Mouse (Mus musculus) liver, embryonic 14.5 days (tissue): ENCODE results near the gene Med16. TPM values are rescaled to one million over a fixed set of nuclear protein-coding genes. Genes with fewer than 3 reads are reported as not detected.

Source experiments
- ATAC-seq: fragments of 200-750 bp; cut with Nextera tagmentation; 2 replicates; pipeline ENCODE4 v1.8.0; 2017; ENCODE audit warnings: moderate number of reproducible peaks, mild to moderate bottlenecking, moderate library complexity; ENCODE audit not compliant: insufficient read depth
- DNase-seq, 3 experiments: peaks; one replicate each; pipeline ENCODE4 v3.0.0-alpha.2; 2012 to 2013; ENCODE audit warnings: low read depth in 3 of 3, low spot score in 3 of 3
- H3K27ac ChIP-seq: fragments of 300-500 bp; sonication (generic); 2 replicates; pipeline ENCODE4 v1.5.1; 2014; ENCODE audit warnings: moderate library complexity, mild to moderate bottlenecking, control low read depth, inconsistent platforms
- H3K27me3 ChIP-seq: fragments of 300-500 bp; sonication (generic); 2 replicates; pipeline ENCODE4 v1.6.1; 2014; ENCODE audit warnings: mild to moderate bottlenecking, low read length, moderate library complexity; ENCODE audit not compliant: control insufficient read depth, insufficient read depth
- H3K36me3 ChIP-seq: fragments of 300-500 bp; sonication (generic); replicated peaks from 2 replicates; pipeline ENCODE4 v1.6.1; 2014; ENCODE audit warnings: low read depth; ENCODE audit not compliant: control insufficient read depth, insufficient read depth
- H3K4me1 ChIP-seq, 2 experiments: fragments of 200-500 bp in 1 of 2; fragments of 300-500 bp in 1 of 2; sonication (generic) in 1 of 2; replicated peaks; 2 replicates each; pipeline ENCODE4 v1.6.1; 2012 to 2014; ENCODE audit warnings: antibody characterized with exemption in 1 of 2, inconsistent platforms in 1 of 2, low read length in 1 of 2; ENCODE audit not compliant: control insufficient read depth in 2 of 2, insufficient read depth in 2 of 2
- H3K4me2 ChIP-seq: fragments of 300-500 bp; sonication (generic); 2 replicates; pipeline ENCODE4 v1.6.1; 2014; ENCODE audit warnings: low read depth, mild to moderate bottlenecking, control low read depth, moderate library complexity
- H3K4me3 ChIP-seq, 2 experiments: fragments of 200-500 bp in 1 of 2; fragments of 300-500 bp in 1 of 2; sonication (generic) in 1 of 2; 2 replicates each; pipeline ENCODE4 v1.5.1; 2012 to 2014; ENCODE audit warnings: low read depth in 2 of 2, low read length in 2 of 2, mild to moderate bottlenecking in 2 of 2, control low read depth in 1 of 2, inconsistent platforms in 1 of 2, moderate library complexity in 1 of 2; ENCODE audit not compliant: insufficient read depth in 1 of 2
- H3K9ac ChIP-seq: fragments of 300-500 bp; sonication (generic); replicated peaks from 2 replicates; pipeline ENCODE4 v1.6.1; 2014; ENCODE audit warnings: mild to moderate bottlenecking, control low read depth, moderate library complexity
- H3K9me3 ChIP-seq: fragments of 300-500 bp; sonication (generic); 2 replicates; pipeline ENCODE4 v1.6.1; 2016; ENCODE audit warnings: low read length, mixed read lengths; ENCODE audit not compliant: control insufficient read depth
- CTCF ChIP-seq: IDR thresholded peaks from 2 replicates; pipeline ENCODE4 v1.5.1; 2016; ENCODE audit warnings: antibody characterized with exemption, low read depth, control low read depth
- EP300 ChIP-seq: IDR thresholded peaks from 2 replicates; pipeline ENCODE4 v1.6.1; 2016; ENCODE audit warnings: antibody characterized with exemption, low read depth
- WGBS: fragments of 180-500 bp; shearing (Covaris S2); extraction: QIAGEN DNeasy Blood & Tissue Kit; methylation state at CpG from one replicate; pipeline ENCODE4 v1.1.7; 2014; ENCODE audit not compliant: insufficient replicate concordance; 5-methylcytosine and 5-hydroxymethylcytosine counted together
- polyA plus RNA-seq, 2 experiments: library from polyadenylated mRNA; depleted of rRNA in 1 of 2; stranded (reverse) in 1 of 2; unstranded in 1 of 2; fragments of >200 nt; fragmentation: Nextera tagmentation in 1 of 2; extraction: Ambion mirVana in 1 of 2; gene quantifications; 2 replicates each; pipeline versions ENCODE4 v1.2.1 to v1.2.3; 2012 to 2014

The Med16 gene
- polyA plus RNA-seq, 2 experiments = 10.0 to 13.3 TPM

- ATAC-seq (peak; percentile 32; the same call in 1 of the 2 replicates), DNase-seq (no peak)
- Histone ChIP-seq H3K4me3 (no peak overlapping the region), H3K36me3 (no peaks in the 10 kb centered on the region; the same call in 1 of the 2 replicates), H3K4me2 (peak overlapping the region; percentile 24; the same call in 1 of the 2 replicates), H3K9me3 (no peaks in the 10 kb centered on the region), H3K4me1 (peaks cover 0 to 11% of the 10 kb centered on the region in 2 experiments; a peak in 3 of 4 replicates), H3K9ac (no peak overlapping the region), H3K27ac (no peak overlapping the region; the same call in 1 of the 2 replicates), H3K27me3 (no peaks in the 10 kb centered on the region)
- WGBS = 52% methylated on average over 27 of the region's 27 CpGs
- TF ChIP-seq EP300 (no peak), CTCF (no peak)
These were observed 28.3 kb upstream of the Med16 start for GRCm38 (mm10) chr10:79936911-79937441.

GRCm38 (mm10) chr10:79936284-79936910, 27.7 kb upstream of the Med16 start:
- ATAC-seq (no peak), DNase-seq (no peak)
- H3K36me3 ChIP-seq = no peaks in the 10 kb centered on the region; the same call in 1 of the 2 replicates
- H3K4me3 ChIP-seq = no peak overlapping the region
- H3K9me3 ChIP-seq = no peaks in the 10 kb centered on the region
- H3K27ac ChIP-seq = peak overlapping the region; percentile 25
- no peak overlapping the region for H3K9ac ChIP-seq
- H3K27me3 ChIP-seq = no peaks in the 10 kb centered on the region
- peaks cover 0 to 11% of the 10 kb centered on the region in 2 experiments; a peak in 3 of 4 replicates for H3K4me1 ChIP-seq
- WGBS = 59% methylated on average over 10 of the region's 10 CpGs
- TF ChIP-seq CTCF = no peak
- no peak for TF ChIP-seq EP300
- H3K4me2 ChIP-seq = no peak overlapping the region

DNA sequence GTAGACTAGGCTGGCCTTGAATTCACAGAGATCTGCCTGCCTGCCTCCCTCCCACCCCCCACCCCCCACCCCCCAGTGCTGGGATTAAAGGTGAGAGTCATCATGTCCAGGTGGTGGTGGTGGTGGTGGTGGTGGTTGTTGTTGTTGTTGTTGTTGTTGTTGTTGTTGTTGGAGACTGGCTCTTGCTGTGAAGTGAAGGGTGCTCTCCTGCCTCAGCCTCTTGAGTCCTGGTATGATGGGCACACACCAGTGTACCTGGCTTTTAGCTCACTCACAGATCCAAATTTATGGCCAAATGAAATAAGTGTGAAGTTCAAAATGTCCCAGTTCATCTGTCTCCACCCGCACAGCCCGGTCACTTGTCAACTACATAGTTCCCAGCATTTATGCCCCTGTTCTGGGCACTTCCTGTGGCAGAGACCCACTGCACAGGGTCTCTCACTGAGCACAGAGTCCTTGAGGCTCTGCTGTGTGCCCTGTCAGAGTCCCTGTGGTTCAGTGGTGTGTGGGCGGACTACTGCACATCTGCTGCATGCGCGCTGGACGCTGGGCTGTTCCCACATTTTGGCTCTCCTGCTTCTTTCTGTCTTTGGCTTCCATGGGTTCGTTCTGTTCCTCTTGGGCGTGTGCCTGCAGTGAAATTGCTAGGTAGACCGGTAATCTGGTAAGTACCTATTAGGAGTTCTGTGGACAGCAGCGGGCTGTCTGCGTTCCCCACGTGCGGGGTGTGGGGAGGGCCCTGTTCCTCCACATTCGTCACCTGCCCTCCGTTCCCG, 26.3 kb upstream of the Med16 start:
- Histone ChIP-seq H3K27me3 (no peaks in the 10 kb centered on the region), H3K36me3 (no peaks in the 10 kb centered on the region; the same call in 1 of the 2 replicates), H3K27ac (no peak overlapping the region), H3K9ac (no peak overlapping the region), H3K4me1 (peaks cover 0 to 11% of the 10 kb centered on the region in 2 experiments; a peak in 3 of 4 replicates), H3K4me2 (no peak overlapping the region), H3K4me3 (no peak overlapping the region), H3K9me3 (no peaks in the 10 kb centered on the region)
- 82% methylated on average over 16 of the region's 16 CpGs for WGBS
- DNase-seq (no peak), ATAC-seq (no peak)
- TF ChIP-seq EP300 (no peak), CTCF (no peak)

DNA sequence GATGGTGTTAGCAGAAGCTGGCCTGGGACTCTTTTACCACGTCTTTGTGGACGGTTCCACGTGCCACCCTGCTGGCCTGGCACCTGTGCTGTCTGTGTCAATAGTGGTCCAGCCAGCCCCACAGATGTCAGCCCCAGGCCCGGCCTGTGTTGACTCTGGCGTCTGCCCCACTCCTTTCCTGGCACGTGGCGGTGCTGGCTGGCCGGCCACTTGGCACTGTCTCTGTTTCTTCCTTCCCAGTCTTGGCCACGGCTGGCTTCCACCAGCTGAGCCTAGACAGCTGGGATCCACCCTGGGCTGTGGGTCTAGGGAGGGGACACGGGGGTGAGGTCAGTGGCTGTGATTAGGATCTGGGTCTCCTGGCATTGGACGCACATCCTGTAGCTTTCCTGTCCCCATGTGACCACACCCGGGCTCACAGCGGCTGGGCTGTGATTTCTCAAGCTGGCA, 25.6 kb upstream of the Med16 start:
- TF ChIP-seq EP300 (no peak), CTCF (no peak)
- no peak overlapping the region for H3K27ac ChIP-seq
- H3K36me3 ChIP-seq = no peaks in the 10 kb centered on the region; the same call in 1 of the 2 replicates
- no peak overlapping the region for H3K9ac ChIP-seq
- no peaks in the 10 kb centered on the region for H3K9me3 ChIP-seq
- DNase-seq = no peak
- H3K4me3 ChIP-seq = no peak overlapping the region
- H3K4me2 ChIP-seq = no peak overlapping the region
- 59% methylated on average over 13 of the region's 13 CpGs for WGBS
- no peaks in the 10 kb centered on the region for H3K27me3 ChIP-seq
- no peak for ATAC-seq
- H3K4me1 ChIP-seq = peaks cover 0 to 11% of the 10 kb centered on the region in 2 experiments; a peak in 3 of 4 replicates

- ATAC-seq (no peak), DNase-seq (no peak)
- no peak overlapping the region for H3K9ac ChIP-seq
- H3K27ac ChIP-seq = no peak overlapping the region
- no peak overlapping the region for H3K4me3 ChIP-seq
- H3K9me3 ChIP-seq = no peaks in the 10 kb centered on the region
- no peak for TF ChIP-seq EP300
- TF ChIP-seq CTCF = no peak
- H3K4me1 ChIP-seq = peaks cover 0 to 11% of the 10 kb centered on the region in 2 experiments; a peak in 3 of 4 replicates
- WGBS = 80% methylated on average over 6 of the region's 6 CpGs
- H3K27me3 ChIP-seq = no peaks in the 10 kb centered on the region
- H3K4me2 ChIP-seq = no peak overlapping the region
- H3K36me3 ChIP-seq = no peaks in the 10 kb centered on the region; the same call in 1 of the 2 replicates
These were observed 25.1 kb upstream of the Med16 start for GRCm38 (mm10) chr10:79933861-79934260.
